Mouse (Mus musculus) G1E-ER4 (cell line): ENCODE results near the gene Prelid1. TPM values are rescaled to one million over a fixed set of nuclear protein-coding genes. Genes with fewer than 3 reads are reported as not detected.

Source experiments
- GATA1 ChIP-seq: IDR thresholded peaks from one replicate; pipeline ENCODE4 v1.8.0; 2012; ENCODE audit warnings: low read length, inconsistent platforms
- polyA plus RNA-seq: library from polyadenylated mRNA; stranded (reverse); fragments of >175 nt; gene quantifications from 2 replicates; pipeline ENCODE4 v1.2.3, GENCODE M21; 2012

The Prelid1 gene
- polyA plus RNA-seq, 1 experiment = 485 TPM

DNA sequence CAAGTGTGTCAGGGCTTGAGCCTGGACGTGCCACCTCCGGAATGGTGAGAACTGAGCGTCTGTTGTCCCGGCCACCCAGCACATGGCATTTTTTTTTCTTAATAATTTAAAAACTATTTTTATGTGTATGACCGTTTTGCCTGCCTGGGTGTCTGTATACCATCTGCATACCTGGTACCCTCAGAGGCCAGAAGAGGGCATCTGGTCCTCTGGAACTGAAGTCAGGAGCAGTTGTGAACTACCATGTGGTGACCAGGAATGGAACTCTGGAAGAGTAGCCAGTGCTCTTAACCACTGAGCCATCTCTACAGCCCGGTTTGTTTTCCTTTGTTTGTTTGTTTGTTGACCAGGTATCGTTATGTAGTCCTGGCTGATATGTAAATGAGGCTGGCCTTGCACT is 48.1 kb downstream of the Prelid1 start:
- no peak for TF ChIP-seq GATA1

DNA sequence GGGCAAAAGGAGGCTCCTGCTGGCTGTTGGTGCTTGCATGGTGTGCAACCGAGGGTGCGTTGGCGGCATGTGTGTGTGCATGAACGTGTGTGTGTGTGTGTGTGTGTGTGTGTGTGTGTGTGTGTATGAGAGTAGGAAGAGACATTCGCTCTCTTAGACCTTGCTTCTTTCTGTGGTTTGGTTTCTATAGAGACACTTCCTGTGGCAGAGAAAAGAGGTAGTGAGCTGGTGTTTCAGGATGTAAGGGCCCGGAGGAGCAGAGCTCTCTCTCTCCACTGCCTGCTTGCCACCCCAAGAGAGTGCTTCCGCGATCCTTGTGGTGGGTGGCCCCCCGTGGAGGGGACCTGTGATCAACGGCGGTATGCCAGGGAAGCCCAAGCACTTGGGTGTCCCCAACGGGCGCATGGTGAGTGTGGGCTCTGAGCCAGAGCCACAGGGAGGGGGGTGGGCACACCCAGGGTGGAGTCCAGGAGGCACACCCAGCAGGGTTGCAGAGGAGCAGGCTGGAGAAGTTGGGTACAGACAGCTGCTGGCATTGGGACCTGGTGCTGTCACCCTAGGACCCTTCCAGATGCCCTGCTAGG is 49.3 kb downstream of the Prelid1 start, which contains the start of gene Rgs14:
Gene Rgs14, plus strand, starts transcription at position 202 of the 584 bp plus-strand sequence.
- TF ChIP-seq GATA1 = no peak

DNA sequence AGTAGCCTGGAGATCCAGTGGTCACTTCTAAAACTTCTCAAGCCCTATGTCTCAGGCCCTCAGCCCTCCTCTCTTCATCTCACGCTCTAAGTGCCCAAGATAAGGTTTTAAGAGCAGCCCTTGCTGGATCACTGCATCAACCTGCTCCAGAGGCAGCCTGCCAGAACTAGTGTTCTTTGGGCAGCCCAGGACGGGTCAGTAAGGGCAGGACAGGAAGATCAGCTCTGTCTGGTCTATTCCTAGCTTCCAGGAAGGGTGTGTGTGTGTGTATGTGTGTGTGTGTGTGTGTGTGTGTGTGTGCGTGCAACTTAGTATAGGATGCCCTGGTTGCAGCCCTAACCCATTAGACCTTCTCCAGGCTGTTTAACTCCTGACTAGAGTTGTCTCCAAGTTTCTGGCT is 49.9 kb downstream of the Prelid1 start:
- TF ChIP-seq GATA1 = no peak

DNA sequence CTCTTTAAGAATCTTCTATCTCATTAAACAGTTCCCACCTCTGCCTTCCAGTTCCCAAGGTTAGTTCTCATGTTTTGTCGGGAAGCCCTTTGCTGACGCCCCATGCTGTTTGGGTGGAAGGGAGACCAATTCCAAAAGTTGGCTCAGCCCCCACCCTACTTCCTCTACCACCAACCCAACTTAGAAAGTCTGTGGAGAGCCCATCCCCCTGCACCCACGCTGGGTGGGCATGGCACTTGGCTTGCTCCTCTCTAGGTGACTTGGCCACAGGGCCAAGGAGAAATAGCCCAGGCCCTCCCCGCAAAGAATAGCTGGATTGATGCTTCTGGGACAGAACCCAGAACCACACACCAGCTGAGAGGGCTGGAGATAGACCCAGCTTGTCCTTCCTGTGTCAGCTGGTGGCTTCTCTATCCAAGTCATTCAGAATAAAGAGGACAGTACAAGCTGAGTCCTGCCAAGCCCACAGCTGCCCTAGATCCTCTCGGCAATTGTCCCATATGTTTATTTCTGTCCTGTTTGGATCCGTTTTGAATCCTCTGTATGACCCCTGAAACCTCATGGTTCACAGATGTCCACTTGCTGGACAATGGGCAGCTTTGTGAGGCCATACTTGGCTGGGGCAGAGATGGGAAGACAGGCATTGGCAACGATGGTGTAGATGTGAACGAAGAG is 50.8 kb downstream of the Prelid1 start:
- no peak for TF ChIP-seq GATA1

DNA sequence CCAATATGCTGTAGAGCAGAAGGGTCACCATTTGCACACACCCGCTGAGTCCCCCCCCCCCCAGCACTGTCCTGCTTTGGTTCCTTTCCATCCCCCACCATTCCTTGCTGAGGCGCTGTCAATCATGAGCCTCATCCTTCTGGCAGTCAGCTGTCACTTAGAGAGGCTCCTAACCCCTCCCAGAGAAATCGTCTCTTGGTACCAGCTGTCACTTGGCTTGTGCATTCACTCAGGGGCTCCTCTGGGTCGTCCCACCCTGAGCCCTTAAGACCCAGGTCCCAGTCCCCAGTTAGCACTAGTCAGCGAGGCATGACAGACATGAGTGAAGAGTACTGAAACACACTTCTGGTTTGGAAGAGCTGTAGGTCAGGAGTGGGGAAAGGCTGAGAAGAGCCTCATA is 51.4 kb downstream of the Prelid1 start:
- no peak for TF ChIP-seq GATA1

DNA sequence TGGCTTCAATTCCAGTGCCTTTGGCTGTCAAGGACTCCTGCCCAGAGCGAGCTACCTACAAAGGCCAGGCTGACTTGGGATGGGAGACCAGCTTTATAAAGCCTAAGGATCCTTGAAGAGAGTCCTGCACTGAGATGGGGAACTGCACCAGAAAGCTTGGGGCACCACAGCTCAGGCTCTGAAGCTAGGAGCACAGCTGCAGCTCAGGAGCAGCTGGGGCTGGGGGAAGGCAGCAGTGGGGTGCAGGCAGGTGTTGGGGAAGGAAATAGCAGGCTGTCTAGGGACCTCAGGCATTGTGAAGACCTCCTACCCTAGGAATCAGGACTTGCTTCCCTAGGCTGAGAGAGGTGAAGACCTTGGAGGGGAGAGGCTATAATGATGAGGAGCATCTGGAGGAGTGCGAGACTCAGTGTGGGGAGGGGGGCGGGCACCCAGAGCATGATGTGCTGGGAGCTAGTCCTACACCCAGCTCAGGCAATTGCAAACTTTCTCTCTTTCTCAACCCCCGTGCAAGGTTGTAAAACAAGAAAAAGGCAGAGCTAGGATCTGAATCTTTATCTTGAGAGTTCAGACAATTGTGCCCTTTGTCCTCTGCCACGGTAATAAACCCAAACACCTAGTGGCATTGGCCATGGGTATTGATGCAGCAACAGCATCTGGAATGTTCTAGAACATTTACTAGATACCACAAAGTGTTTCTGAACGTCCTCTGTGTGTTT is 54.1 kb downstream of the Prelid1 start:
- no peak for TF ChIP-seq GATA1

Other genes with a start within 250 kb of the Prelid1 start
- gene Uimc1, start 220.2 kb upstream of the Prelid1 start, polyA plus RNA-seq = 3.9 and 5.7 TPM in 2 replicates
- gene Zfp346, start 215.2 kb upstream of the Prelid1 start, polyA plus RNA-seq = 8.1 and 16.8 TPM in 2 replicates
- not detected in 2 replicates for gene Gm17617, start 187.0 kb upstream of the Prelid1 start, polyA plus RNA-seq
- gene Fgfr4, start 167.9 kb upstream of the Prelid1 start, polyA plus RNA-seq = not detected in 2 replicates
- gene Nsd1, start 110.7 kb upstream of the Prelid1 start, polyA plus RNA-seq = 13.7 and 14.1 TPM in 2 replicates
- 107 and 132 TPM in 2 replicates for gene Rab24, start 1.4 kb downstream of the Prelid1 start, polyA plus RNA-seq
- 10.1 and 10.8 TPM in 2 replicates for gene Mxd3, start 9.3 kb downstream of the Prelid1 start, polyA plus RNA-seq
- 64.6 and 99.2 TPM in 2 replicates for gene Lman2, start 42.3 kb downstream of the Prelid1 start, polyA plus RNA-seq
- 3.2 and 3.4 TPM in 2 replicates for gene Rgs14, start 49.2 kb downstream of the Prelid1 start, polyA plus RNA-seq
- gene Slc34a1, start 77.7 kb downstream of the Prelid1 start, polyA plus RNA-seq = not detected in 2 replicates
- not detected in 2 replicates for gene Pfn3, start 94.7 kb downstream of the Prelid1 start, polyA plus RNA-seq
- not detected in 2 replicates for gene F12, start 106.3 kb downstream of the Prelid1 start, polyA plus RNA-seq
- gene Grk6, start 124.6 kb downstream of the Prelid1 start, polyA plus RNA-seq = 82.8 and 89.1 TPM in 2 replicates
- 4.6 and 6.8 TPM in 2 replicates for gene Prr7, start 143.8 kb downstream of the Prelid1 start, polyA plus RNA-seq
- 0.03 TPM in 1 of 2 replicates, not detected in the other for gene Dbn1, start 167.6 kb downstream of the Prelid1 start, polyA plus RNA-seq
- gene Pdlim7, start 193.2 kb downstream of the Prelid1 start, polyA plus RNA-seq = 65.8 and 78.9 TPM in 2 replicates
- gene Dok3, start 208.8 kb downstream of the Prelid1 start, polyA plus RNA-seq = 1.1 and 1.3 TPM in 2 replicates
- 82.6 and 88.1 TPM in 2 replicates for gene Ddx41, start 216.2 kb downstream of the Prelid1 start, polyA plus RNA-seq